Mouse (Mus musculus): Measurements from ENCODE around the gene Cela1. TPM values are rescaled to one million over a fixed set of nuclear protein-coding genes. Genes with fewer than 3 reads are reported as not detected.
A peak's percentile ranks its signal among the peaks of the same experiment; 100 is the strongest.

The Cela1 gene
- total and polyA plus RNA-seq, 2 experiments from 2014 or later = 2.0 TPM

GRCm38 (mm10) chr15:100677675-100678074, 10.0 kb downstream of the Cela1 start:
- no peak for TF ChIP-seq CTCF (IDR thresholded peaks at IDR 0.05)
- H3K36me3 ChIP-seq (ENCODE audit: insufficient read depth, low read length) = no peaks in the 10 kb centered on the region

GRCm38 (mm10) chr15:100676521-100676920, 11.2 kb downstream of the Cela1 start:
- TF ChIP-seq CTCF (IDR thresholded peaks at IDR 0.05) = peak; percentile 23; the same call in 1 of the 2 replicates
- DNase-seq (ENCODE audit: low spot score) (no peak), ATAC-seq (ENCODE audit: low FRiP score) (no peak)
- no peak overlapping the region for H3K9ac ChIP-seq (replicated peaks; ENCODE audit: low read length, poor library complexity, severe bottlenecking)
- H3K4me1 ChIP-seq (ENCODE audit: insufficient read depth, low read length) = no peaks in the 10 kb centered on the region
- no peak overlapping the region for H3K4me2 ChIP-seq (ENCODE audit: low read depth, low read length, poor library complexity, severe bottlenecking)
- no peaks in the 10 kb centered on the region for H3K9me3 ChIP-seq (ENCODE audit: low read length)
- H3K36me3 ChIP-seq (ENCODE audit: insufficient read depth, low read length) = no peaks in the 10 kb centered on the region
- H3K4me3 ChIP-seq (ENCODE audit: low read depth, low read length) = no peak overlapping the region
- 91% methylated on average over 1 of the region's 1 CpGs for whole genome bisulfite sequencing
- no peak overlapping the region for H3K27ac ChIP-seq (ENCODE audit: low read depth, low read length)
- H3K27me3 ChIP-seq (ENCODE audit: insufficient read depth, low read length) = no peaks in the 10 kb centered on the region

More at GRCm38 (mm10) chr15:100677675-100678074, 10.0 kb downstream of the Cela1 start:
- H3K9ac ChIP-seq (replicated peaks; ENCODE audit: low read length, poor library complexity, severe bottlenecking) = no peak overlapping the region
- H3K27me3 ChIP-seq (ENCODE audit: insufficient read depth, low read length) = no peaks in the 10 kb centered on the region
- H3K9me3 ChIP-seq (ENCODE audit: low read length) = no peaks in the 10 kb centered on the region
- no peak for ATAC-seq (ENCODE audit: low FRiP score)
- no peak overlapping the region for H3K4me2 ChIP-seq (ENCODE audit: low read depth, low read length, poor library complexity, severe bottlenecking)
- no peak overlapping the region for H3K27ac ChIP-seq (ENCODE audit: low read depth, low read length)
- H3K4me3 ChIP-seq (ENCODE audit: low read depth, low read length) = no peak overlapping the region
- 91% methylated on average over 8 of the region's 8 CpGs for WGBS
- H3K4me1 ChIP-seq (ENCODE audit: insufficient read depth, low read length) = no peaks in the 10 kb centered on the region
- DNase-seq (ENCODE audit: low spot score) = no peak

GRCm38 (mm10) chr15:100675486-100675885, 12.2 kb downstream of the Cela1 start:
- DNase-seq (ENCODE audit: low spot score) (no peak), ATAC-seq (ENCODE audit: low FRiP score) (no peak)
- 60% methylated on average over 3 of the region's 3 CpGs for WGBS

GRCm38 (mm10) chr15:100674566-100674965, 13.2 kb downstream of the Cela1 start:
- Histone ChIP-seq H3K9ac (replicated peaks; ENCODE audit: low read length, poor library complexity, severe bottlenecking) (no peak overlapping the region), H3K27ac (ENCODE audit: low read depth, low read length) (no peak overlapping the region), H3K4me3 (ENCODE audit: low read depth, low read length) (no peak overlapping the region), H3K9me3 (ENCODE audit: low read length) (no peaks in the 10 kb centered on the region), H3K4me1 (ENCODE audit: insufficient read depth, low read length) (no peaks in the 10 kb centered on the region), H3K4me2 (ENCODE audit: low read depth, low read length, poor library complexity, severe bottlenecking) (no peak overlapping the region), H3K27me3 (ENCODE audit: insufficient read depth, low read length) (no peaks in the 10 kb centered on the region), H3K36me3 (ENCODE audit: insufficient read depth, low read length) (no peaks in the 10 kb centered on the region)
- ATAC-seq (ENCODE audit: low FRiP score) = no peak
- 87% methylated on average over 10 of the region's 10 CpGs for WGBS
- no peak for TF ChIP-seq CTCF (IDR thresholded peaks at IDR 0.05)
- DNase-seq (ENCODE audit: low spot score) = no peak

More at GRCm38 (mm10) chr15:100675486-100675885, 12.2 kb downstream of the Cela1 start:
- H3K27ac ChIP-seq (ENCODE audit: low read depth, low read length) = no peak overlapping the region
- H3K4me1 ChIP-seq (ENCODE audit: insufficient read depth, low read length) = no peaks in the 10 kb centered on the region
- H3K9me3 ChIP-seq (ENCODE audit: low read length) = no peaks in the 10 kb centered on the region
- no peak overlapping the region for H3K9ac ChIP-seq (replicated peaks; ENCODE audit: low read length, poor library complexity, severe bottlenecking)
- H3K27me3 ChIP-seq (ENCODE audit: insufficient read depth, low read length) = no peaks in the 10 kb centered on the region
- TF ChIP-seq CTCF (IDR thresholded peaks at IDR 0.05) = no peak
- H3K4me2 ChIP-seq (ENCODE audit: low read depth, low read length, poor library complexity, severe bottlenecking) = no peak overlapping the region
- no peaks in the 10 kb centered on the region for H3K36me3 ChIP-seq (ENCODE audit: insufficient read depth, low read length)
- no peak overlapping the region for H3K4me3 ChIP-seq (ENCODE audit: low read depth, low read length)

GRCm38 (mm10) chr15:100673585-100674391, 13.9 kb downstream of the Cela1 start:
- DNase-seq (ENCODE audit: low spot score) (no peak), ATAC-seq (ENCODE audit: low FRiP score) (no peak)
- no peaks in the 10 kb centered on the region for H3K4me1 ChIP-seq (ENCODE audit: insufficient read depth, low read length)
- H3K27me3 ChIP-seq (ENCODE audit: insufficient read depth, low read length) = no peaks in the 10 kb centered on the region
- no peak overlapping the region for H3K9ac ChIP-seq (replicated peaks; ENCODE audit: low read length, poor library complexity, severe bottlenecking)
- H3K9me3 ChIP-seq (ENCODE audit: low read length) = no peaks in the 10 kb centered on the region
- H3K4me3 ChIP-seq (ENCODE audit: low read depth, low read length) = no peak overlapping the region
- no peak overlapping the region for H3K27ac ChIP-seq (ENCODE audit: low read depth, low read length)
- TF ChIP-seq CTCF (IDR thresholded peaks at IDR 0.05) = no peak
- no peaks in the 10 kb centered on the region for H3K36me3 ChIP-seq (ENCODE audit: insufficient read depth, low read length)
- WGBS = 40% methylated on average over 11 of the region's 12 CpGs
- H3K4me2 ChIP-seq (ENCODE audit: low read depth, low read length, poor library complexity, severe bottlenecking) = no peak overlapping the region

GRCm38 (mm10) chr15:100670833-100671232, 16.9 kb downstream of the Cela1 start:
- DNase-seq (ENCODE audit: low spot score) = no peak

More at GRCm38 (mm10) chr15:100670833-100671232, 16.9 kb downstream of the Cela1 start:
- Histone ChIP-seq H3K27me3 (ENCODE audit: insufficient read depth, low read length) (no peaks in the 10 kb centered on the region), H3K9me3 (ENCODE audit: low read length) (no peaks in the 10 kb centered on the region), H3K4me1 (ENCODE audit: insufficient read depth, low read length) (no peaks in the 10 kb centered on the region), H3K9ac (replicated peaks; ENCODE audit: low read length, poor library complexity, severe bottlenecking) (no peak overlapping the region), H3K36me3 (ENCODE audit: insufficient read depth, low read length) (no peaks in the 10 kb centered on the region), H3K4me3 (ENCODE audit: low read depth, low read length) (no peak overlapping the region), H3K4me2 (ENCODE audit: low read depth, low read length, poor library complexity, severe bottlenecking) (no peak overlapping the region), H3K27ac (ENCODE audit: low read depth, low read length) (no peak overlapping the region)
- no peak for TF ChIP-seq CTCF (IDR thresholded peaks at IDR 0.05)
- no peak for ATAC-seq (ENCODE audit: low FRiP score)
- 66% methylated on average over 5 of the region's 5 CpGs for WGBS

Data from midbrain, postnatal 0 days (tissue).